Mouse (Mus musculus) midbrain, postnatal 0 days (tissue): ENCODE measurements around the gene Krt6a. TPM values are rescaled to one million over a fixed set of nuclear protein-coding genes. Genes with fewer than 3 reads are reported as not detected.
A peak's percentile ranks its signal among the peaks of the same experiment; 100 is the strongest.

Experiments
- ATAC-seq: fragments of 200-750 bp; cut with Nextera tagmentation; 2 replicates; pipeline ENCODE4 v1.8.0; 2017; ENCODE audit warnings: moderate number of reproducible peaks, mild to moderate bottlenecking, moderate TSS enrichment, moderate library complexity; ENCODE audit not compliant: low FRiP score
- DNase-seq: peaks from one replicate; pipeline ENCODE4 v3.0.0-alpha.2; 2015; ENCODE audit warnings: low spot score
- H3K27ac ChIP-seq: fragments of 300-500 bp; sonication (generic); 2 replicates; pipeline ENCODE4 v1.5.1; 2014; ENCODE audit warnings: low read depth, mild to moderate bottlenecking, low read length, mixed read lengths
- H3K27me3 ChIP-seq: fragments of 300-500 bp; sonication (generic); 2 replicates; pipeline ENCODE4 v1.6.1; 2014; ENCODE audit warnings: low read length, control low read depth, mixed read lengths; ENCODE audit not compliant: insufficient read depth
- H3K36me3 ChIP-seq: fragments of 300-500 bp; sonication (generic); 2 replicates; pipeline ENCODE4 v1.6.1; 2014; ENCODE audit warnings: low read length, control low read depth, mixed read lengths; ENCODE audit not compliant: insufficient read depth
- H3K4me1 ChIP-seq: fragments of 300-500 bp; sonication (generic); 2 replicates; pipeline ENCODE4 v1.6.1; 2014; ENCODE audit warnings: mild to moderate bottlenecking, control low read depth, antibody characterized with exemption, low read length, mixed read lengths; ENCODE audit not compliant: insufficient read depth
- H3K4me2 ChIP-seq: fragments of 300-500 bp; sonication (generic); 2 replicates; pipeline ENCODE4 v1.6.1; 2014; ENCODE audit warnings: low read depth, mild to moderate bottlenecking, low read length, mixed read lengths; ENCODE audit not compliant: poor library complexity, severe bottlenecking
- H3K4me3 ChIP-seq: fragments of 300-500 bp; sonication (generic); 2 replicates; pipeline ENCODE4 v1.5.1; 2014; ENCODE audit warnings: low read depth, mild to moderate bottlenecking, low read length, moderate library complexity
- H3K9ac ChIP-seq: fragments of 300-500 bp; sonication (generic); replicated peaks from 2 replicates; pipeline ENCODE4 v1.6.1; 2014; ENCODE audit warnings: mild to moderate bottlenecking, low read length, moderate library complexity, mixed read lengths; ENCODE audit not compliant: poor library complexity, severe bottlenecking
- H3K9me3 ChIP-seq: fragments of 300-500 bp; sonication (generic); 2 replicates; pipeline ENCODE4 v1.6.1; 2016; ENCODE audit warnings: low read length, control low read depth
- CTCF ChIP-seq: IDR thresholded peaks from 2 replicates; pipeline ENCODE4 v1.5.1; 2016; ENCODE audit warnings: antibody characterized with exemption, mild to moderate bottlenecking
- WGBS: fragments of 180-500 bp; shearing (Covaris S2); extraction: QIAGEN DNeasy Blood & Tissue Kit; methylation state at CpG from one replicate; pipeline ENCODE4 v1.1.7; 2014; 5-methylcytosine and 5-hydroxymethylcytosine counted together
- microRNA-seq: library from miRNA; unstranded; fragments of <30 nt; microRNA quantifications from one replicate; pipeline ENCODE4, GENCODE M21; 2016; ENCODE audit warnings: borderline number of aligned reads
- polyA plus RNA-seq: library from polyadenylated mRNA; unstranded; fragments of >200 nt; fragmentation: Nextera tagmentation; extraction: Ambion mirVana; gene quantifications from 2 replicates; pipeline ENCODE4 v1.2.1, GENCODE M21; 2015
- total RNA-seq: library from RNA; depleted of rRNA; stranded (reverse); fragments of >200 nt; gene quantifications from 2 replicates; pipeline ENCODE4 v1.2.3, GENCODE M21; 2014; rRNA removed

The Krt6a gene
- total and polyA plus RNA-seq, 2 experiments from 2014 or later, result not detected

DNA sequence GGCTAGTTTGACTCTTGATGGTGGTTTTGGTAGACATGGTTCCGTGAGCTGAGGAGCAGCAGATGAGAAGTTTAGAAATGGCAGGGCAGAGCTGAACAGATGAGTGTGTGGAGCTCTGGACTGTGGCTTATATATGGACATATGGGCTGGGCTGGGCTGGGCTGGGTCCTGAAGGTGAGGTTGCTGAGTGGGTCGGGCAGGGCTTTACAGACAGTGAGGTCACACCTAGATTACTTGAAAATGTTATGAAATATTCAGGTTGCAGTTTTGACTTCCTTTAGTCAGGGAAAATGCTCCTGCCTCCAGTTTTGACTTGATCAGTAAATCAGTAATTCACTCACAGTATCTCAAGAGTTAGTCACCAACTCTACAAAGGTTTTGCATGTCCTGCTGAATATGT lies 13.9 kb downstream of the Krt6a start, which contains the start of gene Krt6b:
Gene Krt6b (minus strand): TSS at position 101 of the 400 bp plus-strand sequence.
- no peaks in the 10 kb centered on the region for H3K4me1 ChIP-seq
- TF ChIP-seq CTCF, result no peak
- no peak within 1 kb of the TSS for H3K9ac ChIP-seq
- ATAC-seq (no peak), DNase-seq (no peak)
- no peak within 1 kb of the TSS for H3K4me3 ChIP-seq
- H3K27me3 ChIP-seq, result no peaks in the 10 kb centered on the region
- no peak within 1 kb of the TSS for H3K4me2 ChIP-seq
- no peaks in the 10 kb centered on the region for H3K36me3 ChIP-seq
- H3K9me3 ChIP-seq, result no peaks in the 10 kb centered on the region
- H3K27ac ChIP-seq, result no peak within 1 kb of the TSS
- WGBS, result 91% methylated on average over 2 of the region's 2 CpGs

GRCm38 (mm10) chr15:101675978-101676377 lies 18.1 kb downstream of the Krt6a start:
- H3K27me3 ChIP-seq, result no peaks in the 10 kb centered on the region
- H3K9me3 ChIP-seq, result no peaks in the 10 kb centered on the region
- DNase-seq (no peak), ATAC-seq (no peak)
- TF ChIP-seq CTCF, result no peak
- H3K4me3 ChIP-seq, result no peak overlapping the region
- 90% methylated on average over 1 of the region's 1 CpGs for WGBS
- H3K4me2 ChIP-seq, result no peak overlapping the region
- H3K27ac ChIP-seq, result no peak overlapping the region
- H3K9ac ChIP-seq, result no peak overlapping the region
- H3K36me3 ChIP-seq, result no peaks in the 10 kb centered on the region
- no peaks in the 10 kb centered on the region for H3K4me1 ChIP-seq

DNA sequence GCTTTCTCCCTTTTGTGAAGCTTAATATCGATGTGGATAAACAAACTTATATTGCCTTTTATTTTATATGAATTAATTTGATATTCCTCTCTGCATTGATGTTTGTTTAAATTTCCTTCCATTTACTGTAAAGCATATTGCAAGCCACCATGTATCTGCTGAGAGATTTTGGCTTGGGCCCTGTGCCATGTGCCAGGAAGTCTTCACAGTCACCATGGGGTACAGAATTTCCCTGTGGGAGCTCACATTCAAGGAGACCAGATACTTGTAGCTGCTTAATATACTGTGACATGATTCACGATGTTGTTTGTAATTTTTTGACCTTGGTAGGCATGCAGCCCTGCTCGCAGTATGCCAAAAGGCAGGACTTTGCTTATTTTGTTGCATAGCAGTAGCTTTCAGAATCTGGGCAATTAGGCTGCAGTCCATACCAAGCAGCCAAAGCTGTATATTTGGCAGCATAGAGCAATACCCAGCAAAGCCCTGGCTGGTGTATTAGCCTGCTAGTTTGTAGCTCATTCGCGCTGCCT lies 41.3 kb downstream of the Krt6a start:
- Histone ChIP-seq H3K27ac (no peak overlapping the region), H3K4me2 (no peak overlapping the region), H3K36me3 (no peaks in the 10 kb centered on the region), H3K9me3 (no peaks in the 10 kb centered on the region), H3K9ac (no peak overlapping the region), H3K4me3 (no peak overlapping the region), H3K27me3 (no peaks in the 10 kb centered on the region), H3K4me1 (no peaks in the 10 kb centered on the region)
- DNase-seq (peak; percentile 49), ATAC-seq (no peak)
- WGBS, result 81% methylated on average over 5 of the region's 5 CpGs
- TF ChIP-seq CTCF, result no peak

- Histone ChIP-seq H3K4me1 (no peaks in the 10 kb centered on the region), H3K27me3 (no peaks in the 10 kb centered on the region), H3K27ac (no peak within 1 kb of the TSS), H3K4me3 (no peak within 1 kb of the TSS), H3K9ac (no peak within 1 kb of the TSS), H3K4me2 (no peak within 1 kb of the TSS), H3K9me3 (no peaks in the 10 kb centered on the region), H3K36me3 (no peaks in the 10 kb centered on the region)
- ATAC-seq, result no peak
- no peak for TF ChIP-seq CTCF
- DNase-seq, result no peak
- whole genome bisulfite sequencing, result 76% methylated on average over 3 of the region's 3 CpGs
Observed at GRCm38 (mm10) chr15:101647280-101647679, 46.8 kb downstream of the Krt6a start, which contains the start of gene Gm5478. Gene Gm5478, minus strand, starts transcription at chr15:101647380.

Small RNA genes within 50 kb of the gene (microRNA-seq; reads per million reads assigned to microRNA genes)
- gene Gm44323 (not detected), gene Gm44342 (not detected), gene Gm44383 (not detected), gene Gm44479 (not detected)

Other genes with a start within 250 kb of the Krt6a start
- gene Krt88, start 246.6 kb downstream of the Krt6a start, total RNA-seq, result not detected in 2 replicates
- gene Krt88, start 246.6 kb downstream of the Krt6a start, polyA plus RNA-seq, result not detected in 2 replicates
- 0.28 and 0.49 TPM in 2 replicates for gene Krt81, start 230.6 kb downstream of the Krt6a start, total RNA-seq
- gene Krt81, start 230.6 kb downstream of the Krt6a start, polyA plus RNA-seq, result 0.17 TPM in 1 of 2 replicates, not detected in the other
- 0.38 TPM in 1 of 2 replicates, not detected in the other for gene Krt86, start 220.8 kb downstream of the Krt6a start, total RNA-seq
- gene Krt86, start 220.8 kb downstream of the Krt6a start, polyA plus RNA-seq, result 0.15 and 0.17 TPM in 2 replicates
- not detected in 2 replicates for gene Krt83, start 202.8 kb downstream of the Krt6a start, total RNA-seq
- gene Krt83, start 202.8 kb downstream of the Krt6a start, polyA plus RNA-seq, result not detected in 2 replicates
- not detected in 2 replicates for gene Gm49425, start 177.0 kb downstream of the Krt6a start, total RNA-seq
- gene Gm49425, start 177.0 kb downstream of the Krt6a start, polyA plus RNA-seq, result not detected in 2 replicates
- gene Krt84, start 161.5 kb downstream of the Krt6a start, total RNA-seq, result not detected in 2 replicates
- not detected in 2 replicates for gene Krt84, start 161.5 kb downstream of the Krt6a start, polyA plus RNA-seq
- not detected in 2 replicates for gene Krt82, start 143.6 kb downstream of the Krt6a start, total RNA-seq
- not detected in 2 replicates for gene Krt82, start 143.6 kb downstream of the Krt6a start, polyA plus RNA-seq
- gene Krt90, start 131.4 kb downstream of the Krt6a start, total RNA-seq, result 0.09 TPM in 1 of 2 replicates, not detected in the other
- 0.41 and 0.50 TPM in 2 replicates for gene Krt90, start 131.4 kb downstream of the Krt6a start, polyA plus RNA-seq
- gene Krt75, start 120.4 kb downstream of the Krt6a start, total RNA-seq, result 0.05 TPM in 1 of 2 replicates, not detected in the other
- gene Krt75, start 120.4 kb downstream of the Krt6a start, polyA plus RNA-seq, result 0.12 TPM in 2 replicates
- gene Gm5414, start 66.1 kb downstream of the Krt6a start, total RNA-seq, result not detected in 2 replicates
- gene Gm5414, start 66.1 kb downstream of the Krt6a start, polyA plus RNA-seq, result not detected in 2 replicates
- gene Gm5478, start 46.9 kb downstream of the Krt6a start, total RNA-seq, result not detected in 2 replicates
- gene Gm5478, start 46.9 kb downstream of the Krt6a start, polyA plus RNA-seq, result not detected in 2 replicates
- gene Krt6b, start 14.0 kb downstream of the Krt6a start, total RNA-seq, result not detected in 2 replicates
- gene Krt6b, start 14.0 kb downstream of the Krt6a start, polyA plus RNA-seq, result 0.07 TPM in 1 of 2 replicates, not detected in the other
- 6.4 TPM in 1 of 2 replicates, not detected in the other for gene Krt5, start 18.6 kb upstream of the Krt6a start, total RNA-seq
- gene Krt5, start 18.6 kb upstream of the Krt6a start, polyA plus RNA-seq, result 0.14 TPM in 1 of 2 replicates, not detected in the other
- gene Krt71, start 48.8 kb upstream of the Krt6a start, total RNA-seq, result 2.8 TPM in 1 of 2 replicates, not detected in the other
- 0.25 and 0.27 TPM in 2 replicates for gene Krt71, start 48.8 kb upstream of the Krt6a start, polyA plus RNA-seq
- not detected in 2 replicates for gene Krt72, start 92.2 kb upstream of the Krt6a start, total RNA-seq
- gene Krt72, start 92.2 kb upstream of the Krt6a start, polyA plus RNA-seq, result not detected in 2 replicates
- 1.3 TPM in 1 of 2 replicates, not detected in the other for gene Krt73, start 108.0 kb upstream of the Krt6a start, total RNA-seq
- gene Krt73, start 108.0 kb upstream of the Krt6a start, polyA plus RNA-seq, result 0.36 and 0.39 TPM in 2 replicates
- not detected in 2 replicates for gene Krt2, start 123.9 kb upstream of the Krt6a start, total RNA-seq
- gene Krt2, start 123.9 kb upstream of the Krt6a start, polyA plus RNA-seq, result 0.12 TPM in 1 of 2 replicates, not detected in the other
- 18.3 and 45.5 TPM in 2 replicates for gene Krt1, start 156.5 kb upstream of the Krt6a start, total RNA-seq
- 20.0 and 22.7 TPM in 2 replicates for gene Krt1, start 156.5 kb upstream of the Krt6a start, polyA plus RNA-seq
- 1.2 and 1.4 TPM in 2 replicates for gene Krt77, start 175.4 kb upstream of the Krt6a start, total RNA-seq
- gene Krt77, start 175.4 kb upstream of the Krt6a start, polyA plus RNA-seq, result 1.5 and 1.6 TPM in 2 replicates
- gene Krt76, start 198.6 kb upstream of the Krt6a start, total RNA-seq, result not detected in 2 replicates
- gene Krt76, start 198.6 kb upstream of the Krt6a start, polyA plus RNA-seq, result not detected in 2 replicates
- gene Krt4, start 230.4 kb upstream of the Krt6a start, total RNA-seq, result 0.38 TPM in 1 of 2 replicates, not detected in the other
- not detected in 2 replicates for gene Krt4, start 230.4 kb upstream of the Krt6a start, polyA plus RNA-seq
- 2.3 TPM in 1 of 2 replicates, not detected in the other for gene Krt79, start 246.0 kb upstream of the Krt6a start, total RNA-seq
- gene Krt79, start 246.0 kb upstream of the Krt6a start, polyA plus RNA-seq, result 0.15 and 0.28 TPM in 2 replicates